Comparison of ENCODE assay signal across 8 mouse cellular contexts in the genomic region with DNA sequence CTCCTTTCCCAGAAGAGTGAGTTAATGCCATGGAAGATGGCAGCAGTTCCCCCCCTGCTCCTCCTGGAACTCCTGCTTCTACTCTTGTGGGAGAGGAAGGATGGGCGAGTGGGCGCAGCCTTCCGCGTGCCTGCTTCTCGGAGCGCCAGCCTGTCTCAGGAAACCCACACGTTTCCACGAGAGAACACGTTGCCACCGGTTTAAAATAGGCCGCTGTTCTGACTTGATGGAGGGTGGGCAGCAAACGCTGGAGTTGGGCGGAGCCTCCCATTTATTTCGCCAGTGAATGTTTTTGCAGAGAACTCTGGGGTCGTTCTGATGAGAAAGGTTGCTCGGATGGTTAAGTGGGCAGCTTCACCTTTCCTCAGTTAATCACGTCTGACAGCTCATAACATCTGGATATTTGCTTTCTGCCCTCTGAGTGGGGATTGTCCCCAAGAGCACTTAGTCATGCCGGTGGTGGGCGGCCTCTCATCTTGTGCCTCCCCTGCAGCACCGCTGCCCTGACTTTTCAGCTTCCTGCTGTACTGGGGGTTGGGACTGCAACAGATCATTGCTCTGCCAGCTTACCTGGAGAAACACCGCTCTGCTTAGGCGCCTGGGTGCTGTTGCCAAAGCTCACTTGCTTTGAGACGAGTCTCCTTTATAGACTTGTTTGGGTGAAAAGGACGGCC. TPM values are rescaled to one million over a fixed set of nuclear protein-coding genes. Genes with fewer than 3 reads are reported as not detected.
DNase-seq lines count a peak whose midpoint lies in the region; ATAC-seq and TF ChIP-seq lines count a peak whose summit lies in the region.

No protein-coding gene starts in this region.

- TF ChIP-seq CTCF in thymus, adult 2 months (IDR thresholded peaks at IDR 0.05; ENCODE audit: borderline replicate concordance, control insufficient read depth, extremely low read depth, insufficient read depth, low read length, poor library complexity), result no peak

- DNase-seq in heart, adult 11 months, result no peak
- DNase-seq in thymus, adult 2 months, result peak; percentile 20
- no peak for DNase-seq in thymus, postnatal 0 days (ENCODE audit: low spot score)
- DNase-seq in left cerebral cortex, postnatal 25 days (ENCODE audit: low spot score in 2 of 2), result peak; percentile 81 to 94
- DNase-seq in spleen, postnatal 36 days (ENCODE audit: low spot score in 2 of 2), result no peak

- H3K9me3 ChIP-seq in heart, embryonic 11.5 days (replicated peaks; ENCODE audit: control insufficient read depth, low read length), result no peaks in the 10 kb centered on the region
- no peaks in the 10 kb centered on the region for H3K9me3 ChIP-seq in forebrain, embryonic 12.5 days

- H3K4me3 ChIP-seq in heart, embryonic 11.5 days (ENCODE audit: low read depth, low read length), result no peak overlapping the region
- H3K4me3 ChIP-seq in thymus, adult 2 months (ENCODE audit: control insufficient read depth, insufficient read depth, low read length), result no peak overlapping the region
- no peak overlapping the region for H3K4me3 ChIP-seq in forebrain, embryonic 12.5 days (replicated peaks)

- no peak for TF ChIP-seq POLR2A in thymus, adult 2 months (IDR thresholded peaks at IDR 0.05; ENCODE audit: control insufficient read depth, extremely low read depth, insufficient read depth, low read length, poor library complexity)

- H3K36me3 ChIP-seq in heart, embryonic 11.5 days (ENCODE audit: control insufficient read depth, insufficient read depth, low read length), result no peaks in the 10 kb centered on the region
- no peaks in the 10 kb centered on the region for H3K36me3 ChIP-seq in thymus, adult 2 months (ENCODE audit: control insufficient read depth, insufficient read depth, low read length)
- no peaks in the 10 kb centered on the region for H3K36me3 ChIP-seq in forebrain, embryonic 12.5 days (replicated peaks)

- ATAC-seq in heart, embryonic 11.5 days (replicated peaks; ENCODE audit: insufficient number of reproducible peaks, low FRiP score, low TSS enrichment), result no peak
- no peak for ATAC-seq in megakaryocyte-erythroid progenitor cell, adult 5-6 weeks (replicated peaks; ENCODE audit: low FRiP score, low TSS enrichment, poor library complexity, severe bottlenecking)
- ATAC-seq in forebrain, embryonic 12.5 days (ENCODE audit: low FRiP score), result no peak

- H3K27ac ChIP-seq in heart, embryonic 11.5 days (ENCODE audit: low read depth, low read length), result no peak overlapping the region
- no peak overlapping the region for H3K27ac ChIP-seq in thymus, adult 2 months (ENCODE audit: control insufficient read depth, insufficient read depth, low read length)
- no peak overlapping the region for H3K27ac ChIP-seq in forebrain, embryonic 12.5 days

- 50% methylated on average over 24 of the region's 24 CpGs for WGBS in heart, embryonic 11.5 days (ENCODE audit: insufficient replicate concordance)
- WGBS in thymus, adult 2 months, result 10% methylated on average over 24 of the region's 24 CpGs
- 59% methylated on average over 24 of the region's 24 CpGs for WGBS in forebrain, embryonic 12.5 days

- 0 out of 2 replicates have a peak overlapping the region, but pooled peaks have one; percentile 9 for H3K4me2 ChIP-seq in heart, embryonic 11.5 days
- no peak overlapping the region for H3K4me2 ChIP-seq in forebrain, embryonic 12.5 days

- peaks cover 3% of the 10 kb centered on the region; the same call in 1 of the 2 replicates for H3K4me1 ChIP-seq in heart, embryonic 11.5 days (ENCODE audit: control insufficient read depth, insufficient read depth, low read length)
- H3K4me1 ChIP-seq in thymus, adult 2 months (replicated peaks; ENCODE audit: control insufficient read depth, insufficient read depth, low read length), result peaks cover 8% of the 10 kb centered on the region
- H3K4me1 ChIP-seq in forebrain, embryonic 12.5 days, result 0 out of 2 replicates have a peak, but pooled peaks cover 6% of the 10 kb centered on the region

- H3K27me3 ChIP-seq in heart, embryonic 11.5 days (ENCODE audit: control insufficient read depth, insufficient read depth, low read length), result no peaks in the 10 kb centered on the region
- H3K27me3 ChIP-seq in thymus, adult 2 months (ENCODE audit: control insufficient read depth, insufficient read depth, low read length), result no peaks in the 10 kb centered on the region
- H3K27me3 ChIP-seq in forebrain, embryonic 12.5 days, result no peaks in the 10 kb centered on the region

- H3K9ac ChIP-seq in heart, embryonic 11.5 days (ENCODE audit: low read depth, low read length), result no peak overlapping the region
- no peak overlapping the region for H3K9ac ChIP-seq in forebrain, embryonic 12.5 days

- intact Hi-C loops in left cerebral cortex, postnatal 25 days (cut with DNase I), result loop anchor here (1.0 to 5.0 kb wide), 2 partner anchors 56 to 84 kb away; partner anchors contain the start of gene Slit3

RNA-seq across cellular contexts. Expression of gene Slit3, which starts 57.3 kb away (rescaled TPM):
- 16.8 and 26.1 TPM in 2 replicates for polyA plus RNA-seq in heart, embryonic 11.5 days (2014; fragmentation: Nextera tagmentation; extraction: Ambion mirVana)
- polyA plus RNA-seq in thymus, adult 2 months (2012; rRNA removed), result 6.4 and 7.2 TPM in 2 replicates
- polyA plus RNA-seq in thymus, postnatal 0 days (2015; fragmentation: Nextera tagmentation; extraction: Ambion mirVana), result 1.5 and 2.1 TPM in 2 replicates
- total RNA-seq in left cerebral cortex, postnatal 25 days (2021), result 10 to 100 TPM; 56.9 to 64.1 TPM
- total RNA-seq in megakaryocyte-erythroid progenitor cell, adult 5-6 weeks (2014; fragmentation: Nextera tagmentation), result not detected in 2 replicates
- total RNA-seq in megakaryocyte-erythroid progenitor cell, adult 5-6 weeks (2017), result not detected in 2 replicates
- 3.5 and 6.3 TPM in 2 replicates for polyA plus RNA-seq in forebrain, embryonic 12.5 days (2016; fragmentation: Nextera tagmentation; extraction: Ambion mirVana)

Comparison
In these comparisons a context has a peak if more than half of its experiments do, and no peak if none do; other contexts are left out.
1. DNase-seq: peak in thymus, adult 2 months (single experiment) and left cerebral cortex, postnatal 25 days (2 of 2); none in heart, adult 11 months (single experiment), thymus, postnatal 0 days (single experiment) and spleen, postnatal 36 days (0 of 2).